Mouse (Mus musculus) olfactory bulb, adult 2 months (tissue): Measurements from ENCODE around the gene Mical3.

Experiments used
- CTCF ChIP-seq: fragments of 200-500 bp; IDR thresholded peaks from 2 replicates; pipeline ENCODE4 v1.5.1; 2012; ENCODE audit warnings: low read depth, mild to moderate bottlenecking, low read length, moderate library complexity; ENCODE audit not compliant: insufficient read depth
- POLR2A ChIP-seq: fragments of 200-500 bp; IDR thresholded peaks from 2 replicates; pipeline ENCODE4 v1.6.1; 2012; ENCODE audit warnings: mild to moderate bottlenecking, low read depth, low read length, moderate library complexity; ENCODE audit not compliant: insufficient read depth

DNA sequence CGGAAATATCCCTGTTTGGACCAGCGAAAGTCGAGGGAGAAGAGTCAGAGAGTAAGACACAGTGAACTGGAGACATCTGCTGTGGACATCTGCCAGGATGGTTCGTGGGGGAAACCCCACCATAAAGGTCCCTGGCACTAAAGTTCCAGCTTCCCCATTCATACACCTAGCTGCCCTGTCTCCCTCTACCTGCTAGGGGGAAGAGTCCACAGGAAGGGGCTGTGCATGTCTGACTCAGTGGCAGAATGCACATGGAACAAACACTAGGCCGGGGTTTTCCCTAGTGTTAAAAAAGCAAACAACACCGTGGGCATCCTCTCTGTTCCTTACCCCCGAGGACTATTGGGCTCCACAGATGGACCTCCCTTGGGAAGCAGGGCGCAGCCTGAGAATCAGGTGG, 217.0 kb downstream of the Mical3 start:
- TF ChIP-seq CTCF (no peak), POLR2A (no peak)
